Mouse (Mus musculus) ES-E14 (cell line): ENCODE measurements around the gene Tmem80.

Source experiments
- HCFC1 ChIP-seq: IDR thresholded peaks from 2 replicates; pipeline ENCODE4 v1.6.1; 2012; ENCODE audit warnings: low read length, inconsistent platforms, borderline replicate concordance; ENCODE audit not compliant: insufficient read depth
- ZC3H11A ChIP-seq: IDR thresholded peaks from 2 replicates; pipeline ENCODE4 v1.6.1; 2012; ENCODE audit warnings: low read depth, mild to moderate bottlenecking, inconsistent platforms, low read length, borderline replicate concordance
- ZNF384 ChIP-seq: IDR thresholded peaks from 2 replicates; pipeline ENCODE4 v1.6.1; 2012; ENCODE audit warnings: low read depth, low read length, inconsistent platforms

DNA sequence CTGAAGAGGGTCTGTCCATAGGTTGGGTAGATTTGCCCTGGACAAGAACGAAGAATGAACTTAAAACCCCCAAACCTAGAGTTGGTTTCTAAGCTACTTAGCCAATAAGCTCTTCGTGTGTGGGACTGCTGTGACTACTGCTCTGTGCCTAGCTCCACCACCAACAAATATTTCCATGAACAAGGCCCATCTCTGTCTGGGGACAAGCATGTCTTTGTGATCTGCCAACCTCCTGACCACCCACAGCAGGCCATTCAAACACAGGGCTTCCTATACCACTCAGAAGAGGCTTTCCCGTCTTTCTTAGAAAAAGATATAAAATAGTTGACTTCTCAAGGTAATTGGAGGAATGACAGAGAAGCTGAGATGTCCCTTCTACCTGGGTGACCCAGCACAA is 37.5 kb downstream of the Tmem80 start:
- no peak for TF ChIP-seq ZC3H11A
- no peak for TF ChIP-seq HCFC1
- TF ChIP-seq ZNF384: no peak
